Mouse (Mus musculus): ENCODE data around the gene Dnajc4. TPM values are rescaled to one million over a fixed set of nuclear protein-coding genes. Genes with fewer than 3 reads are reported as not detected.
"Not testable (repeated sequence)": the region's sequence is repeated elsewhere in the genome, so short reads cannot be mapped to it uniquely, and the experiment has no call there.

The Dnajc4 gene
- polyA plus RNA-seq, 1 experiment from 2014 or later, result 23.7 TPM

GRCm38 (mm10) chr19:6997721-6998290 is 5.4 kb upstream of the Dnajc4 start:
- no peak for ATAC-seq (ENCODE audit: low FRiP score)
- Histone ChIP-seq H3K4me1 (replicated peaks; ENCODE audit: control insufficient read depth, insufficient read depth, low read length) (peaks cover 21% of the 10 kb centered on the region), H3K9ac (no peak overlapping the region), H3K36me3 (replicated peaks; ENCODE audit: control insufficient read depth, insufficient read depth) (peaks cover 21% of the 10 kb centered on the region), H3K9me3 (ENCODE audit: control insufficient read depth, low read length) (no peaks in the 10 kb centered on the region), H3K4me3 (replicated peaks; ENCODE audit: low read length) (no peak overlapping the region), H3K27ac (no peak overlapping the region), H3K27me3 (ENCODE audit: control insufficient read depth, insufficient read depth, low read length) (no peaks in the 10 kb centered on the region), H3K4me2 (replicated peaks) (no peak overlapping the region)
- 84% methylated on average over 9 of the region's 9 CpGs for WGBS
- no peak for DNase-seq (ENCODE audit: low spot score)

- DNase-seq (ENCODE audit: low spot score) (peak; percentile 80), ATAC-seq (ENCODE audit: low FRiP score) (peak; percentile 74)
- Histone ChIP-seq H3K27me3 (ENCODE audit: control insufficient read depth, insufficient read depth, low read length) (no peaks in the 10 kb centered on the region), H3K4me2 (replicated peaks) (peak within 1 kb of the TSS; percentile 68), H3K4me1 (replicated peaks; ENCODE audit: control insufficient read depth, insufficient read depth, low read length) (peaks cover 22% of the 10 kb centered on the region), H3K9me3 (ENCODE audit: control insufficient read depth, low read length) (no peaks in the 10 kb centered on the region), H3K27ac (peak within 1 kb of the TSS; percentile 26; the same call in 1 of the 2 replicates), H3K36me3 (replicated peaks; ENCODE audit: control insufficient read depth, insufficient read depth) (peaks cover 21% of the 10 kb centered on the region), H3K9ac (peak within 1 kb of the TSS; percentile 74), H3K4me3 (replicated peaks; ENCODE audit: low read length) (peak within 1 kb of the TSS; percentile 59)
- WGBS, result under 1% methylated on average over 24 of the region's 24 CpGs
Measured at GRCm38 (mm10) chr19:6996006-6996405, 3.6 kb upstream of the Dnajc4 start, which contains the start of the genes Nudt22 and Trpt1. TSS of gene Nudt22 (minus strand) at chr19:6996117. TSS of gene Trpt1 (plus strand) at chr19:6996131.

GRCm38 (mm10) chr19:6995255-6995991 is 3.1 kb upstream of the Dnajc4 start:
- DNase-seq (ENCODE audit: low spot score) (no peak), ATAC-seq (ENCODE audit: low FRiP score) (no peak)
- H3K9ac ChIP-seq, result peak overlapping the region; percentile 74
- no peak overlapping the region for H3K27ac ChIP-seq
- H3K4me3 ChIP-seq (replicated peaks; ENCODE audit: low read length), result peak overlapping the region; percentile 59
- 52% methylated on average over 21 of the region's 21 CpGs for WGBS
- peaks cover 21% of the 10 kb centered on the region for H3K36me3 ChIP-seq (replicated peaks; ENCODE audit: control insufficient read depth, insufficient read depth)
- H3K4me2 ChIP-seq (replicated peaks), result peak overlapping the region; percentile 68
- H3K9me3 ChIP-seq (ENCODE audit: control insufficient read depth, low read length), result no peaks in the 10 kb centered on the region
- H3K4me1 ChIP-seq (replicated peaks; ENCODE audit: control insufficient read depth, insufficient read depth, low read length), result peaks cover 22% of the 10 kb centered on the region
- H3K27me3 ChIP-seq (ENCODE audit: control insufficient read depth, insufficient read depth, low read length), result no peaks in the 10 kb centered on the region

GRCm38 (mm10) chr19:6994489-6994888 is 2.1 kb upstream of the Dnajc4 start:
- 88% methylated on average over 8 of the region's 8 CpGs for WGBS
- Histone ChIP-seq H3K4me3 (replicated peaks; ENCODE audit: low read length) (no peak overlapping the region), H3K4me2 (replicated peaks) (no peak overlapping the region), H3K9me3 (ENCODE audit: control insufficient read depth, low read length) (no peaks in the 10 kb centered on the region), H3K9ac (no peak overlapping the region), H3K36me3 (replicated peaks; ENCODE audit: control insufficient read depth, insufficient read depth) (peaks cover 12% of the 10 kb centered on the region), H3K27me3 (ENCODE audit: control insufficient read depth, insufficient read depth, low read length) (no peaks in the 10 kb centered on the region), H3K27ac (no peak overlapping the region), H3K4me1 (replicated peaks; ENCODE audit: control insufficient read depth, insufficient read depth, low read length) (peaks cover 22% of the 10 kb centered on the region)
- DNase-seq (ENCODE audit: low spot score), result no peak
- ATAC-seq (ENCODE audit: low FRiP score), result no peak

GRCm38 (mm10) chr19:6994002-6994401 is 1.6 kb upstream of the Dnajc4 start:
- DNase-seq (ENCODE audit: low spot score) (no peak), ATAC-seq (ENCODE audit: low FRiP score) (no peak)
- Histone ChIP-seq H3K36me3 (replicated peaks; ENCODE audit: control insufficient read depth, insufficient read depth) (peaks cover 7% of the 10 kb centered on the region), H3K9me3 (ENCODE audit: control insufficient read depth, low read length) (no peaks in the 10 kb centered on the region), H3K4me1 (replicated peaks; ENCODE audit: control insufficient read depth, insufficient read depth, low read length) (peaks cover 22% of the 10 kb centered on the region), H3K27me3 (ENCODE audit: control insufficient read depth, insufficient read depth, low read length) (no peaks in the 10 kb centered on the region), H3K27ac (no peak overlapping the region), H3K9ac (no peak overlapping the region), H3K4me3 (replicated peaks; ENCODE audit: low read length) (no peak overlapping the region), H3K4me2 (replicated peaks) (no peak overlapping the region)
- 86% methylated on average over 8 of the region's 8 CpGs for WGBS

GRCm38 (mm10) chr19:6993011-6993770 is 819 bp upstream of the Dnajc4 start:
- H3K4me1 ChIP-seq (replicated peaks; ENCODE audit: control insufficient read depth, insufficient read depth, low read length), result peaks cover 24% of the 10 kb centered on the region
- WGBS, result 67% methylated on average over 14 of the region's 14 CpGs

GRCm38 (mm10) chr19:6991166-6991565 is 1.2 kb downstream of the Dnajc4 start:
- H3K4me2 ChIP-seq (replicated peaks); H3K9ac ChIP-seq; ATAC-seq (ENCODE audit: low FRiP score); H3K27me3 ChIP-seq (ENCODE audit: control insufficient read depth, insufficient read depth, low read length); H3K27ac ChIP-seq; H3K9me3 ChIP-seq (ENCODE audit: control insufficient read depth, low read length); H3K4me3 ChIP-seq (replicated peaks; ENCODE audit: low read length); H3K36me3 ChIP-seq (replicated peaks; ENCODE audit: control insufficient read depth, insufficient read depth); DNase-seq (ENCODE audit: low spot score): not testable (repeated sequence)
- WGBS, result 97% methylated on average over 6 of the region's 6 CpGs
- H3K4me1 ChIP-seq (replicated peaks; ENCODE audit: control insufficient read depth, insufficient read depth, low read length), result peaks cover 32% of the 10 kb centered on the region

More at GRCm38 (mm10) chr19:6993011-6993770, 819 bp upstream of the Dnajc4 start:
- Histone ChIP-seq H3K27ac (no peak overlapping the region), H3K4me3 (replicated peaks; ENCODE audit: low read length) (peak overlapping the region; percentile 47), H3K4me2 (replicated peaks) (peak overlapping the region; percentile 91), H3K27me3 (ENCODE audit: control insufficient read depth, insufficient read depth, low read length) (no peaks in the 10 kb centered on the region), H3K9me3 (ENCODE audit: control insufficient read depth, low read length) (no peaks in the 10 kb centered on the region), H3K9ac (peak overlapping the region; percentile 56), H3K36me3 (replicated peaks; ENCODE audit: control insufficient read depth, insufficient read depth) (no peaks in the 10 kb centered on the region)
- ATAC-seq (ENCODE audit: low FRiP score) (no peak), DNase-seq (ENCODE audit: low spot score) (no peak)

- H3K9me3 ChIP-seq (ENCODE audit: control insufficient read depth, low read length), result no peaks in the 10 kb centered on the region
- WGBS, result 87% methylated on average over 6 of the region's 6 CpGs
- DNase-seq (ENCODE audit: low spot score) (no peak), ATAC-seq (ENCODE audit: low FRiP score) (no peak)
- H3K27me3 ChIP-seq (ENCODE audit: control insufficient read depth, insufficient read depth, low read length), result no peaks in the 10 kb centered on the region
- no peaks in the 10 kb centered on the region; the same call in 1 of the 2 replicates for H3K36me3 ChIP-seq (replicated peaks; ENCODE audit: control insufficient read depth, insufficient read depth)
- no peak overlapping the region for H3K27ac ChIP-seq
- H3K9ac ChIP-seq, result no peak overlapping the region
- peaks cover 31% of the 10 kb centered on the region for H3K4me1 ChIP-seq (replicated peaks; ENCODE audit: control insufficient read depth, insufficient read depth, low read length)
- no peak overlapping the region for H3K4me2 ChIP-seq (replicated peaks)
- no peak overlapping the region for H3K4me3 ChIP-seq (replicated peaks; ENCODE audit: low read length)
Measured at GRCm38 (mm10) chr19:6990712-6991111, 1.7 kb downstream of the Dnajc4 start.

- Histone ChIP-seq H3K4me1 (replicated peaks; ENCODE audit: control insufficient read depth, insufficient read depth, low read length) (peaks cover 22% of the 10 kb centered on the region), H3K4me2 (replicated peaks) (no peak overlapping the region), H3K9me3 (ENCODE audit: control insufficient read depth, low read length) (no peaks in the 10 kb centered on the region), H3K9ac (no peak overlapping the region), H3K4me3 (replicated peaks; ENCODE audit: low read length) (no peak overlapping the region), H3K27me3 (ENCODE audit: control insufficient read depth, insufficient read depth, low read length) (no peaks in the 10 kb centered on the region), H3K27ac (no peak overlapping the region), H3K36me3 (replicated peaks; ENCODE audit: control insufficient read depth, insufficient read depth) (peaks cover 12% of the 10 kb centered on the region)
- DNase-seq (ENCODE audit: low spot score) (no peak), ATAC-seq (ENCODE audit: low FRiP score) (no peak)
- WGBS, result 89% methylated on average over 8 of the region's 8 CpGs
Measured at GRCm38 (mm10) chr19:6989251-6989650, 3.1 kb downstream of the Dnajc4 start.

All from hindbrain, embryonic 14.5 days (tissue).